Mouse (Mus musculus) myocyte (in vitro differentiated cells): ENCODE results near the gene Akap5. TPM values are rescaled to one million over a fixed set of nuclear protein-coding genes. Genes with fewer than 3 reads are reported as not detected.

Experiments used
- H3K27me3 ChIP-seq: one replicate; pipeline ENCODE4 v1.6.1; 2011; ENCODE audit not compliant: control insufficient read depth, insufficient read depth, insufficient read length
- H3K36me3 ChIP-seq: one replicate; pipeline ENCODE4 v1.6.1; 2011; ENCODE audit not compliant: control insufficient read depth, insufficient read depth
- H3K4me2 ChIP-seq: one replicate; pipeline ENCODE4 v1.6.1; 2011; ENCODE audit warnings: low read depth, control low read depth
- H3K4me3 ChIP-seq: one replicate; pipeline ENCODE4 v1.5.1; 2011; ENCODE audit warnings: mild to moderate bottlenecking, control low read depth, moderate library complexity
- H3K79me2 ChIP-seq: one replicate; pipeline ENCODE4 v1.6.1; 2011; ENCODE audit not compliant: control insufficient read depth, insufficient read depth
- H3ac ChIP-seq: one replicate; pipeline ENCODE4 v1.6.1; 2011; ENCODE audit not compliant: control insufficient read depth, insufficient read length
- CEBPB ChIP-seq: IDR thresholded peaks from 2 replicates; pipeline ENCODE4 v1.6.1; 2011; ENCODE audit warnings: mild to moderate bottlenecking, moderate library complexity; ENCODE audit not compliant: poor library complexity, insufficient read depth, severe bottlenecking
- E2F4 ChIP-seq: IDR thresholded peaks from one replicate; pipeline ENCODE4 v1.6.1; 2011; ENCODE audit warnings: mild to moderate bottlenecking, control low read depth, moderate library complexity; ENCODE audit not compliant: insufficient read depth
- MAX ChIP-seq: IDR thresholded peaks from one replicate; pipeline ENCODE4 v1.6.1; 2011; ENCODE audit warnings: low read depth, mild to moderate bottlenecking, control low read depth
- MYOD1 ChIP-seq, 3 experiments: IDR thresholded peaks; one replicate each; pipeline ENCODE4 v1.6.1; 2011; ENCODE audit warnings: control low read depth in 2 of 3, low read depth in 2 of 3, mild to moderate bottlenecking in 2 of 3, moderate library complexity in 1 of 3; ENCODE audit not compliant: insufficient read length in 2 of 3, control insufficient read depth in 1 of 3
- MYOG ChIP-seq, 3 experiments: IDR thresholded peaks; one replicate each; pipeline ENCODE4 v1.6.1; 2011; ENCODE audit warnings: control low read depth in 2 of 3, low read depth in 2 of 3, mild to moderate bottlenecking in 2 of 3; ENCODE audit not compliant: insufficient read length in 2 of 3, control insufficient read depth in 1 of 3, insufficient read depth in 1 of 3
- POLR2A ChIP-seq: IDR thresholded peaks from one replicate; pipeline ENCODE4 v1.6.1; 2011; ENCODE audit warnings: low read depth, mild to moderate bottlenecking, control low read depth, moderate library complexity; ENCODE audit not compliant: insufficient read length
- POLR2AphosphoS2 ChIP-seq: IDR thresholded peaks from one replicate; pipeline ENCODE4 v1.6.1; 2011; ENCODE audit warnings: low read depth, control low read depth; ENCODE audit not compliant: insufficient read length
- REST ChIP-seq: IDR thresholded peaks from one replicate; pipeline ENCODE4 v1.6.1; 2011; ENCODE audit warnings: mild to moderate bottlenecking, control low read depth, moderate library complexity; ENCODE audit not compliant: insufficient read depth, insufficient read length
- SRF ChIP-seq: IDR thresholded peaks from one replicate; pipeline ENCODE4 v1.6.1; 2011; ENCODE audit warnings: low read depth; ENCODE audit not compliant: control insufficient read depth, insufficient read length
- TCF12 ChIP-seq: IDR thresholded peaks from one replicate; pipeline ENCODE4 v1.6.1; 2011; ENCODE audit warnings: mild to moderate bottlenecking, control low read depth; ENCODE audit not compliant: poor library complexity, insufficient read depth, severe bottlenecking
- TCF3 ChIP-seq: IDR thresholded peaks from one replicate; pipeline ENCODE4 v1.6.1; 2011; ENCODE audit warnings: low read depth, control low read depth; ENCODE audit not compliant: insufficient read length
- USF1 ChIP-seq: IDR thresholded peaks from one replicate; pipeline ENCODE4 v1.6.1; 2011; ENCODE audit warnings: low read depth, mild to moderate bottlenecking, control low read depth, moderate library complexity
- polyA plus RNA-seq: library from polyadenylated mRNA; unstranded; fragments of >200 nt; fragmentation: generic; extraction: Trizol; gene quantifications from one replicate; pipeline ENCODE4 v1.2.1, GENCODE M21; 2012; ENCODE audit warnings: missing spikeins

Gene Akap5
- polyA plus RNA-seq, 1 experiment = 0.02 TPM

DNA sequence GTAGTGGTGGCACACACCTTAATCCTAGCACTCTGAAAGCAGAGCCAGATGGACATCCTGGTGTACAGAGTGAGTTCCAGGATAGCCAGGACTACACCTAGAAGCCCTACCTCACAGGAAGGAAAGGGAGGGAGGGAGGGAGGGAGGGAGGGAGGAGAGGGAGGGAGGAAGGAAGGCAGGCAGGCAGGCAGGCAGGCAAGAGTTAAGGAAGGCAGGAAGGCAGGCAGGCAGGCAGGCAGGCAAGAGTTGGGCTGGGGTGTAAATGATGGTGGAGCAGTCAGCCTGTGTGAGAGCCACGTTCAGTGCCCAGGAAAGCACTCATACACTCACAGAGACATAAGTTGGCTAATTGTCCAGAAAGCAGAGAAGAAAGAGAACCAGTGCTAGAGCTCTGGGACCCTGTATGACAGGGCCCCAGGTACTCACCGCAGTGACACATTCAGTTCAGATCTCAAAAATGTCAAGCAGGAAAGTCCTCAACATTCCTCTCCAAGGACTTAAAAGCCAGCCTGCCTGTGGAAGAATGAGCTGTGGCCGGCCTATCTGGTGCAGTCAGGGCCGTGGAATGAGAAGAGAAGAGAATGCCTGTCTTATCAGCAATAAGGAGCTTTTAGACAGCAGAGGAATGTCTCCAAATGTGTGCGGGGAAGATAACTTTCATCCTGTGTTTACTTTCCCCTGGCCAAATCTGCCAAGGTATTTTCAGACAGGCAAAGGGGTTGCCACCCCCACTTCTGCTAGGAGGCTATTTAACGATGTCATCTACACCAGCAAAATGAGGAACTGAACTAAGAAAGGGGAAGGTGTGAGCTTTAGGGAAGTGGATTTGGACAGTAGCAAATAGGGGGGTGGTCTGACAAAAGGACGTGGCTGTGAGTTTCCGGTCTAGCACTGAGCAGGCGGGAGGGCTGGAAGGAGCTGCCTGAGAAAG lies 6.1 kb upstream of the Akap5 start:
- Histone ChIP-seq H3ac (no peak overlapping the region), H3K4me3 (no peak overlapping the region)

DNA sequence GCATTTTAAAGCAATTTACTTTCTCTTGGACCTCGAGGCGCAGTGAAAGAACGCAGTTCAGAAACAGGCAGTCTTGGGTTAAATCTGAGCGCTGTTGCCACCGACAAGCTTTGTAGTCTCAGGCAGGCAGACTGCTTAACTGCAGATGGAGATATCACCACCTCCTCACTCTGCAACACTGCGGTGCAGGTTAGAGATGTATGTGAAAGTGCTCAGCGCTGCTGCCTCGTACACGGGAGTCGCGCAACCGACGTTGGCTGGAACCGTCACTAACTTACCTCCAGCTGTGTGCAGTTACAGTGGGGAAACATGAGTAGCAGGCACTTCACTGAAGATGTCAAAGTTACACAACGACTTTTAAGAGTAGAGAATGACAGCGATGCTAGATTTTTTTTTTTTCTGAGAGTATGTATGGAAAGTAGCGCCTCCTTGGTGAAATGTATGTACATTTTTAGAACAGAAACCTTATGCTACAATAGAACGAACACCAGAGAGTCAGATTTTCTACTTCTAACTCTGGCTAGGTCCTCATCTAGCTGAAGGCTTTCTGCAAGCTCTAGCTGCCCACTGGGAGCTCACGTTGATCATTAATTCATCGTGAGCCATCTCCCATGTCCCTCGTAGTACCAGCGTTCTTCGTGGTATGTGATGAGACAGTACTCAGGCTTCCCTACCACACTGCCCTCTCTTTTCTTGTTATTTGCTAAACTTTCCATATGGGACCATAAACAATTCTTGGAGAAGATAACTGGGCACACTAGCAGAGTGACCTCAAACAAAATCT lies 1.9 kb downstream of the Akap5 start:
- no peak for TF ChIP-seq CEBPB
- TF ChIP-seq REST = no peak
- TF ChIP-seq TCF12 = no peak
- no peak for TF ChIP-seq POLR2AphosphoS2
- Histone ChIP-seq H3K27me3 (no peaks in the 10 kb centered on the region), H3K4me2 (no peak overlapping the region), H3ac (no peak overlapping the region), H3K36me3 (no peaks in the 10 kb centered on the region), H3K4me3 (no peak overlapping the region), H3K79me2 (no peaks in the 10 kb centered on the region)

More for the DNA sequence above, 6.1 kb upstream of the Akap5 start:
- Histone ChIP-seq H3K36me3 (peaks cover 19% of the 10 kb centered on the region), H3K27me3 (no peaks in the 10 kb centered on the region), H3K79me2 (no peaks in the 10 kb centered on the region), H3K4me2 (no peak overlapping the region)
- TF ChIP-seq SRF (no peak), REST (no peak), MAX (no peak), MYOD1 (IDR thresholded peaks at IDR 0.05; ENCODE audit: control insufficient read depth in 1 of 3, insufficient read length in 2 of 3, low read depth in 2 of 3) (no peak), POLR2A (no peak), E2F4 (no peak), TCF12 (no peak)

DNA sequence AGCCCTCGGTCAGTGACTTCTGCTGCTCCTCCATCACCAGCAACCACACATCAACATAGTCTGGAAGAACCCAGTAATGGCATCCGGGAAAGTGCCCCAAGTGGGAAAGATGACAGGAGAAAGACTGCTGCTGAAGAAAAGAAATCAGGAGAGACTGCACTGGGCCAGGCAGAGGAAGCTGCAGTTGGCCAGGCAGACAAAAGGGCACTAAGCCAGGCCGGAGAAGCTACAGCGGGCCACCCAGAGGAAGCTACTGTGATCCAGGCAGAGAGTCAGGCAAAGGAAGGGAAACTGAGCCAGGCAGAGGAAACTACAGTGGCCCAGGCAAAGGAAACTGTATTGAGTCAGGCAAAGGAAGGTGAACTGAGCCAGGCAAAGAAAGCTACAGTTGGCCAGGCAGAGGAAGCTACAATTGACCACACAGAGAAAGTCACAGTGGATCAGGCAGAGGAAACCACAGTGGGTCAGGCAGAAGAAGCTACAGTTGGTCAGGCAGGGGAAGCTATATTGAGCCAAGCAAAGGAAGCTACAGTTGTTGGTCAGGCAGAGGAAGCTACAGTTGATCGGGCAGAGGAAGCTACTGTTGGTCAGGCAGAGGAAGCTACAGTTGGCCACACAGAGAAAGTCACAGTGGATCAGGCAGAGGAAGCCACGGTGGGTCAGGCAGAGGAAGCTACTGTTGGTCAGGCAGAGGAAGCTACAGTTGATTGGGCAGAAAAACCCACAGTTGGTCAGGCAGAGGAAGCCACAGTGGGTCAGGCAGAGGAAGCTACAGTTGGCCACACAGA lies 4.1 kb downstream of the Akap5 start:
- no peak overlapping the region for H3ac ChIP-seq
- H3K36me3 ChIP-seq = no peaks in the 10 kb centered on the region
- no peak overlapping the region for H3K4me2 ChIP-seq
- no peak overlapping the region for H3K4me3 ChIP-seq
- no peaks in the 10 kb centered on the region for H3K79me2 ChIP-seq
- no peaks in the 10 kb centered on the region for H3K27me3 ChIP-seq
- TF ChIP-seq POLR2AphosphoS2 (no peak), TCF3 (no peak), USF1 (no peak)

DNA sequence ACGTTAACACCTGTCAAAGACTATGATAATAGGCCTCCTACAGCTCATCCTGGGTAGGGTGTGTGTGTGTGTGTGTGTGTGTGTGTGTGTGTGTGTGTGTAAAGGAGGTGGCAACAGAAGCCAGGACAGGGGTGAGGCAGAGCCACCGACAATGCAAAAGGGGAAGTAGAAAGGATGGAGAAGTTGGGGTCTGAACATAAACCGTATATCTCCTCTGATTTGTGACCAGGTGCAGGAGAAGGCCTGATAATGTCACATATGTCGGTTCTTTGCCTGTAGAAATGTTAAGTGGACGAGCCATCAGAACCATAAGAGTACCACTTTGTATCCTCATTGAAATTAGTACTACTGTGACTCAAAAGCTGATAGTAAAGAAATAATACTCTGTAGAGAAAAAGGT lies 9.0 kb downstream of the Akap5 start:
- Histone ChIP-seq H3K27me3 (no peaks in the 10 kb centered on the region), H3K4me3 (no peak overlapping the region), H3K4me2 (no peak overlapping the region), H3K36me3 (no peaks in the 10 kb centered on the region), H3K79me2 (no peaks in the 10 kb centered on the region), H3ac (no peak overlapping the region)
- no peak for TF ChIP-seq TCF12
- no peak for TF ChIP-seq POLR2AphosphoS2
- no peak for TF ChIP-seq E2F4
- TF ChIP-seq MYOD1 (IDR thresholded peaks at IDR 0.05; ENCODE audit: control insufficient read depth in 1 of 3, insufficient read length in 2 of 3, low read depth in 2 of 3) = no peak
- TF ChIP-seq TCF3 = no peak
- no peak for TF ChIP-seq POLR2A
- no peak for TF ChIP-seq MYOG (IDR thresholded peaks at IDR 0.05; ENCODE audit: control insufficient read depth in 1 of 3, insufficient read depth in 1 of 3, insufficient read length in 2 of 3, low read depth in 2 of 3)
- no peak for TF ChIP-seq USF1
- no peak for TF ChIP-seq REST
- no peak for TF ChIP-seq CEBPB
- TF ChIP-seq SRF = no peak
- no peak for TF ChIP-seq MAX

DNA sequence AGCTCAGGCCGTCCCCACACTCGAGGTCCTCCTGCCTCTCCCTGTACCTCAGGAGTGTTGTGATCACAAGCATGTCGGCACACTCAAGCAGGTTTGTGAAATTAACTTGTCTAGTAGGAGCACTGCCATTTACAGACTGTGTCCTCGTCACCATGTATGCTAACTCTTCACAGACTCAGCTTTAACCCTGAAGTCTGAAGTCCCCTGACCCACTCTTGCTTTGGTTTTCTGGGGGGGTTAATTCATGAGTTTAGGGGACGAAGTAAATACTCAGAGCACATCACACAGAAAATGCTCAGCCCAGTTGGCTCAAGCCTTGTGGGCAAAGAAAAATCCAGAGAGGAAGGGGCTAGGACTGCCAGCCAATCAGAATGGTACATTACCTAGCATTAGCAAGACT lies 10.9 kb downstream of the Akap5 start:
- no peaks in the 10 kb centered on the region for H3K36me3 ChIP-seq
- no peak overlapping the region for H3K4me2 ChIP-seq
- H3K79me2 ChIP-seq = no peaks in the 10 kb centered on the region
- TF ChIP-seq TCF12 (no peak), POLR2A (no peak), E2F4 (no peak), POLR2AphosphoS2 (no peak), USF1 (no peak), CEBPB (no peak), MAX (no peak), SRF (no peak), MYOD1 (IDR thresholded peaks at IDR 0.05; ENCODE audit: control insufficient read depth in 1 of 3, insufficient read length in 2 of 3, low read depth in 2 of 3) (no peak), REST (no peak), TCF3 (no peak), MYOG (IDR thresholded peaks at IDR 0.05; ENCODE audit: control insufficient read depth in 1 of 3, insufficient read depth in 1 of 3, insufficient read length in 2 of 3, low read depth in 2 of 3) (no peak)
- no peak overlapping the region for H3ac ChIP-seq
- no peaks in the 10 kb centered on the region for H3K27me3 ChIP-seq
- H3K4me3 ChIP-seq = no peak overlapping the region
